Mouse (Mus musculus): ENCODE data around the gene Tspan18.

Gene Tspan18

DNA sequence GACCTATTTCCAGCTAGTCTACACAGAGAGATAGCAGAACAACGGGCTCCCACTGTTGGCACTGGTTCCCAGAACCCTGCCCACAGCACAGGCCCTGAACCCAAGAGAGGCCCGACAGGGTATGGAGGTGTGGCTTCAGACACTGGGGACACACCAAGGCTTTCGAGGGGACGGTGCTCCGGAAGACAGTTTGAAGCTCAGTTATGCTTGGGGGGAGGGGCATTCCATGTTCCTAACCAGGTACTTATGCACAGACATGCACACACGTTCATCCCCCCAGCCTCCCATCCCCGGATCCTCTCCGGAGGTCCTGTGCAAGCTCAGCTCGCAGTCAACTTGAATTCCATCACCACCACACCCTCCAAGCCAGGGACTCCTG is 142.1 kb downstream of the Tspan18 start:
- ChIA-PET CTCF (interaction anchor here in 3 of 4 experiments (0.7 to 2.1 kb wide), 7 partner anchors 11 to 376 kb away, joined by 3 to 7 read pairs (median 4); no protein-coding TSS in a partner anchor), POLR2A (interaction anchor here in 3 of 4 experiments (0.7 to 3.4 kb wide), 11 partner anchors 9 to 116 kb away, joined by 3 to 27 read pairs (median 4); no protein-coding TSS in a partner anchor)

DNA sequence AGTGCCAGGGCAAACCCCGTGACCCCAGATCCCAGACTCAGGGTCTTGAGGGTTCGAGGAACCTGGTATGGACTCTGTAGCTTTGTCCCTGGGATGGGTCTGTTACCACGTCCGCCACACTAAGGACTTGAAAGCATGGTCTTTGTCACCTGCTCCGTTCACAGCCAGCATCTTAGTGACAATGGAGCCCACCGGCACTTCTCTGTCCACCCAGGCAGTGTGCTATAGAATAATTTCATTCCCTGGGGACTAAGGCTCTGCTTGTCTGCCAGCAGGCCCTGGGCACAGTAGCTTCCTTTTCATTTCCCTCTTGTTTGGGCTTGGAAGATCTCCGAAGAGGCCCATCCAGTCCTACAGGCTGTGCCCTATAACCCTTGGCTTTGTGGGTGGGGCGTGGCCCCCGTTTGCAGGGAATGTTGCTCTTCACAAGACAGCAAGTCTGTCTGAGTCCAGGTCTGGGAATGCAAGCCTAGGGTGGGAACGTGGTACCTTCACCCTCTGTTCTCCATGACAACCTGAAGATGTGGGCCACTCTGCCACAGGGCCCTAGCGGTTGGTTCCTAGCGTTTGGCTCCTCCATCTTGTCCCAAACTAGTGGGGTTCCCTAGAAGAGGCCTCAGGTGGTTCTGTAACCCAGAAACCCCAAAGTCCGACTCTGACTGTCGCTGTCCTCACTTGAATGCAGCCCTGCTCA is 142.7 kb downstream of the Tspan18 start:
- ChIA-PET POLR2A (interaction anchor here (0.6 to 3.4 kb wide), 23 partner anchors 7 to 768 kb away, joined by 3 to 27 read pairs (median 4); no protein-coding TSS in a partner anchor), CTCF (interaction anchor here (0.6 to 2.1 kb wide), 21 partner anchors 7 to 375 kb away, joined by 3 to 10 read pairs (median 4); no protein-coding TSS in a partner anchor)

DNA sequence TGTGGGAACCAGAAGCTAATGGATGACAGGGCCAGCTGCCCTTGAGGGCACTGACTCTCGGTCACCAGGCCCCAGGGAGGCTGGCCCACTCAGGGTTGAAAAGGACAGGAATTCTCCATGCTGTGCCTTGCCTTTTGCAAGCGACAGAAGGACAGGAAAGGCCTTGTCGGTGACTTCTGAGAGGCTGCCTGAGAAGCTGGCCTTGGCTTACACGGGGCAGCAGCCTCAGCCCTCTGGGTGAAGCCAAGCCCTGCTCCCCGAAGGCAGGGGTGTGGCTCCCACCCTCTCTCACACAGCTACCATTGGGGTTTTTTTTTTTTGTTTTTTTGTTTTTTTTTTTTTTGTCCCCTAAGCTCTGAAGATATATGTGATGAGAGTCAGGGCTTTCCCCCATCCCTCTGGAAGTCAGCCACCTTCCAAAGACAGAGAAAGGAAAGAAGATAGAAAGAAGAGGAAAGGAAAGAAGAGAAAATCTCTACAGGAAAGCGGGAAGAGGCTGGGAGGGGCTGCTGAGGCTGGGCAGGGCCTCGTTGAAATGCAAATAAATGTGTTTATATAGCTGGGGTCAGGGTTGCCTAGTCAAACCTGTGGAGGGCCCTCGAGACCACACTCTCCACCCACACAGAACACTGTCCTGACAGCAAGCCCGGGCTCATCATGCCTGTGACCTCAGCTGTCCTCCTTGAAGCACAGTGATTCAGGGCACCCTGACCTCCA is 143.4 kb downstream of the Tspan18 start:
- POLR2A ChIA-PET, result interaction anchor here (0.6 to 3.4 kb wide), 29 partner anchors 8 to 767 kb away, joined by 3 to 27 read pairs (median 3); no protein-coding TSS in a partner anchor
- CTCF ChIA-PET, result interaction anchor here (0.5 to 2.1 kb wide), 31 partner anchors 8 to 801 kb away, joined by 3 to 10 read pairs (median 4); no protein-coding TSS in a partner anchor

DNA sequence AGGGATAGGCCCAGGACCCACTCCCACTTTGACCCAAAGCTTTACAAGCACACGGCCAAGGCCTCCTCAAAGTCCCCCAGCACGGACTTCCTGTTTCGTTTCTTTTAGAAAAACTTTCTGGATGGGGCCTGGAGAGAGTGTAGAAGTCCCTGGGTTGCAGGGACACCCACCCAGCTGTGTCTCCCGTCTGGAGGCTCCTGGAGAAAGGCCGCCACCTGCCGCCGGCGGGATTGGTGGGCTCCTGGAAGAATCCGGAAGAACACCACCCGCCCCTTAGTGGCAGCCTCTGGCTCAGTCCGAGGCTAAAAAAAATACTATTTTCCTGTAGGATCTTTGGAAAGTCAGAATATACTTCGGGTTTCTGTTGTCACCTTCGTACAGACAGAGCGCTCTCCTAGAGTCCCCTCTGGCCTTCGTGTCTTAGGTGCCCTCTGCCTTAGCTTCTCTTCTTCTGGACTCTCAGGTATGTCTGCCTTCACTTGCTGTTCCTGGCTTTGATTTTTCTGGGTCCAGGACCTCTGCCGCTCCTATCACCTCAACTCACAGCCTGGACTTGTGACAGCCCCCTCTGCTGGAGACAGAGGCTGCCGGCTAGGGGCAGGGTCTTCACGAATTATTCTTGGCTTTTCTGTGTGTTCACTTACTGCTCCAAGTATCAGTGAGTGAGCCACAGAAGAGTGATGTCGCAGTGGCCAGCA is 145.4 kb downstream of the Tspan18 start:
- ChIA-PET POLR2A (interaction anchor here in 3 of 4 experiments (1.0 to 2.4 kb wide), 9 partner anchors 8 to 120 kb away, joined by 3 to 14 read pairs (median 4); no protein-coding TSS in a partner anchor), CTCF (interaction anchor here in 2 of 4 experiments (0.8 to 4.1 kb wide), 16 partner anchors 9 to 306 kb away, joined by 3 to 21 read pairs (median 6); no protein-coding TSS in a partner anchor)

DNA sequence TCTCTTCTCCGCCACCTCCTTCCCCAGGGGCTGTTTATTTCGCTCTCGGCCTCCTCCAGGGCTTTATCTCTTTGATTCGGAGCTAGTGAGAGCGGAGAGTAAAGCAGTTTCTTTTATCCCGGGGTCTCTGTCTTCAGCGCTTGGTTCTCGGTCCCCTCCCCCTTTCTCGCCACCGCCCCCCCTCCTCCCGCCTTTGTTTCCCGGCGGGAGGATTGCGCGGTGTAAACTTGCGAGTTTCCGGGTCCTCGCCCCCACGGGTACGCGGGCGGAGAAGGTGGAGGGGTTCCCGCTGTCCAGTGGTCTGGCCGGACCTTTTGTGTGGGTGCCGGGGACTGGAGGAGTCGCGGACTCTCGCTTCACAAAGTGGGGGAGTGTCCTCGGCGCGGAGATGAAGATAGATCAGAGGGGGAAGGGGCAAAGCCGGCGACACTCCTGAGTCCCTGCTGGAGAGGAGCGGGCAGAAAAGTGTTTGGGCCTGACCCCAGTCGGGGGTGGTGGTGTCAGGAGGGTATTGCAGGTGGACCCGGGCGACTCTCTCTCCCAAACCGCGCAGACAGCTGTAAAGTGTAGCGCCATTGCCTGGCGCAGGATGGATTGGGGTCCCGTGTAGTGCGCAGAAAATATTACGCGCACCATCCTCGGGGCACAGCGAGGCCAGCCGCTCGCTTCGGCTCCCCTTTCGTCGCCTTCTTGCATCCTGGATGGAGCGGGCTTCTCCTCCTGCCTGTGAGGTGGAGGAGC is 146.1 kb downstream of the Tspan18 start:
- ChIA-PET POLR2A (interaction anchor here (0.9 to 2.4 kb wide), 15 partner anchors 8 to 215 kb away, joined by 3 to 14 read pairs (median 3); no protein-coding TSS in a partner anchor), CTCF (interaction anchor here in 3 of 4 experiments (0.6 to 4.1 kb wide), 31 partner anchors 8 to 305 kb away, joined by 3 to 21 read pairs (median 4); no protein-coding TSS in a partner anchor)

DNA sequence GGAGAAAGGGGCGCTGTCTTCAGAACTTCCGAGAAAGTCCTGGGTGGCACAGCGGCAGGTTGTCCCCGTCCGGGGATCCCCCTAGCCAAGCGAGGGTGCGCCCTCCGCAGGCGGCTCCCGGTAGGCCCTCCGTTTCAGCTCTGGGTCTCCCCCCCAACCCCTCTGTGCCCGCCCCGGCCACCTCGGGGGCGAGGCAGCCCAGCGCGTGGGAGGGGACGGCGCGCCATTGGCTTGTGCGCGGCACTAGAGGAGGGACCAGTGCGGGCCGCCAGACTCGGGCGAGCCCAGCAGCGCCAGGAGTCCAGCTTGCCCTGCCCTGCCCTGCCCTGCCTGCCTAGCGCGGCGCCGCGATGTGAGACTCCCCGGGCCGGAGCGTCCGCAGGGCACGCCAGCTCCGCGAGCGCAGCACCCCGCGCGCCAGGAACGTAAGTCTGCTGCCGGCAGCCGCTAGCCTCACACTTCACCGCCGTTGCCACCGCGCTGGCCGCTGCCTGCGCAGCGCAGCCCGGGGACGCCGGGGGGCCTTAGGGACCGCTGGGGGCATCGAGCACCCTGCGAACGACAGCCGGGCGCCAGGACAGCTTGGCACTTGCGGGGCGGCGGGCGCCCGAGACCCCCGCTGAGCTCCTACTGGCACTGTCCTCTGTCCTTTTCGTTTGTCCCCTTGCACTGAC is 146.8 kb downstream of the Tspan18 start, which contains the start of gene Trp53i11:
Trp53i11 (plus strand) TSS at position 226 of the 674 bp plus-strand sequence.
- ChIA-PET POLR2A (interaction anchor here (0.5 to 2.2 kb wide), 13 partner anchors 10 to 215 kb away, joined by 3 to 14 read pairs (median 3); no protein-coding TSS in a partner anchor), CTCF (interaction anchor here in 3 of 4 experiments (0.5 to 4.1 kb wide), 32 partner anchors 10 to 957 kb away, joined by 3 to 21 read pairs (median 4); partner anchors contain the start of gene Cd82 (in 1 of the 3))

DNA sequence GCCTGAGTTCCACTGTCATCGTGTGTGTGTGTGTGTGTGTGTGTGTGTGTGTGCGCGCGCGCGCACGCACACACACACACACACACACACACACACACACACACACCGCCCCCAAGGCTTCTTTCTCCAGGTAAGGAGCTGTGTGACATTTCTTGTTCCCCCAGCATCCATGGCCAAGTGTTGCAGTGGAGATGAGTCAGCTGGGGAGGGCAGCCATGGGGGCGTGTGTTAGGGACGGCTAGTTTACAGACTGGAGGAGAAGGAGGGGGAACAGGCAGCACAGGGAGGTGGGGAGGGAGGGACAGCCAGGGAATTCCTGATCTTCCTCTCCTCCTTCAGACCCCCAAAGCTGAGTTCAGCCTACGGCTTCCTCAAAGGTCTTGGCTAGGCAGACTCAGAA is 151.4 kb downstream of the Tspan18 start:
- ChIA-PET POLR2A (interaction anchor here in 2 of 4 experiments (0.7 to 1.6 kb wide), 5 partner anchors 8 to 22 kb away, joined by 3 to 8 read pairs (median 4); no protein-coding TSS in a partner anchor), CTCF (interaction anchor here (0.6 to 2.3 kb wide), 6 partner anchors 16 to 873 kb away, joined by 3 to 8 read pairs (median 4); no protein-coding TSS in a partner anchor)

DNA sequence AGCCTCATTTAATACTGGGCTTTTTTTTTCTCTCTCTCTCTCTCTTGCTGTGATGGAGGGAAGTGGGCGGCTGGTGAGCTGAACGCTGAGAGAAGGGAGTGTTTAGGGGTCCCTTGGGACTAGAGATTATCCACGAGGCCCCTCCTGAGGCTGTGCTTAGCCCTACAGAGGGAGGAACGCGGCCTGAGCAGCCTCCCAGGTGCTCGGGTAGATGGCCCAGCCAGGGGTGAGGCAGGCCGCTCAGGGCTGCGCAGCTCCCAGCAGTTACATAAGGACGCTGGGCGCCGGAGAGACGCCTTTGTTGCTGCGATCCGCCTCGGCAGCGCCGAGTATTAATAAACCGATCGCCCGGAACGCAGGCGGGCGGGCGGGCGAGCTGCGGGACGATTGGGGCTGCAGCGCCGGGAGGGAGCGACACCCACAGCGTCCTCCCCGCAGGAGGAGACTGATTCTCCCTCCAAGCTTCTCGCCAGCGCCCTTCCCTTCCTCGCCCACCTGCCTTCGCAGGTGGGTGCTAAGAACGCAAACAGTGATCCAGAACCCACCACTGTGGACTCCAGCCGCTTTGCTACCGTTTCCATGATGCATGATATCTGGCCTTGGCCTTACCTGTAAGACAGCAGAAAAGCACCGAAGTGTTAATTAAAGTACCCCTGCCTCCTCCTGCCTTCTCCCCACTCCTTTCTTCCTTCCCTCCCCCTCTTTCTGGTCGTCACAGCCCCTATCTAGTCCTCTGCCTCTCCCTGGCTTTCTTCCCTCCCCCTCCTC is 154.0 kb downstream of the Tspan18 start:
- CTCF ChIA-PET, result interaction anchor here in 3 of 4 experiments (0.6 to 1.6 kb wide), 10 partner anchors 8 to 804 kb away, joined by 3 to 7 read pairs (median 4); no protein-coding TSS in a partner anchor
- POLR2A ChIA-PET, result interaction anchor here in 3 of 4 experiments (0.7 to 2.1 kb wide), 12 partner anchors 8 to 798 kb away, joined by 3 to 27 read pairs (median 3); partner anchors contain the start of gene 1700029I15Rik (in 1 of the 3)

DNA sequence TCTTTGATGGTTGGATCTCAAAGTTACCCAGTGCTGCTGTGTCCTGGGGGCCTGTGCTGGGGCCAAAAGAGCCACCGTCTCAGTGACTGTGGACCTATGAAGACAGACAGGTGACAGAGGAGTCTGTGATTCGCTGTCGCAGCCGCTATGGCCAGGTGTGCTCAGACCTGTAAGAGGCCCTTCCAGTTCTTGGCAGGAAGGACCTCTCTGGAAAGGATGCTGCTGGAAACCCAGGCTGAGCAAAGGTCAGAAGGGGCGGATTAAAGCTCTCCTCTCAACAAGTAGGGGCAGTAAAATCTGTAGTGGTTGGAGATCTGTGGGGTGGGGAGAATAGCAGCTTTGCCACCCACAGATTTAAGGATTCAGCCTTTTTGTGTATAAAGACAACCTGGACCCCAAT is 154.7 kb downstream of the Tspan18 start:
- ChIA-PET POLR2A (interaction anchor here in 3 of 4 experiments (1.3 to 2.1 kb wide), 4 partner anchors 9 to 108 kb away, joined by 3 to 27 read pairs (median 4); no protein-coding TSS in a partner anchor), CTCF (interaction anchor here in 3 of 4 experiments (0.6 to 1.6 kb wide), 5 partner anchors 9 to 1129 kb away, joined by 3 to 5 read pairs (median 4); no protein-coding TSS in a partner anchor)

DNA sequence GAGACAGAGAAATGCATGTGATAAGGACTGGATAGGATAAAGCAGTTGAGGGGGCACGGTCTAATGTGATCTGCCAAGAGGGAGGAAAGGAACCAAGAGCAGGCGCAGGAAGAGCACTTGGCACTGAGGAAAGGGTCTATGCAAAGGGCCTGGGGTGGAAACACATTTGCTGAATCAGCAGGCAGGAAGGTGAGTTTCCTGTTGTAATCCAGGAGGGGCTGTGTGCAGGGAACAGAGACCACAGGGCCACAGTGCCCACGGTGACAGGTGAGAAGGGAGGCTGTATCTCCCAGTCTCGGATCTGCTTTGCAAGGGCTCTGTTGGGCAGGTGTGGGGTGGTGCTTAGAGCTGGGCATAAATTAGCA is 156.0 kb downstream of the Tspan18 start:
- CTCF ChIA-PET, result interaction anchor here in 2 of 4 experiments (1.7 to 2.7 kb wide), 3 partner anchors 10 to 21 kb away, joined by 8 to 21 read pairs (median 11); partner anchors contain the start of gene Trp53i11 (in 2 of the 2)

DNA sequence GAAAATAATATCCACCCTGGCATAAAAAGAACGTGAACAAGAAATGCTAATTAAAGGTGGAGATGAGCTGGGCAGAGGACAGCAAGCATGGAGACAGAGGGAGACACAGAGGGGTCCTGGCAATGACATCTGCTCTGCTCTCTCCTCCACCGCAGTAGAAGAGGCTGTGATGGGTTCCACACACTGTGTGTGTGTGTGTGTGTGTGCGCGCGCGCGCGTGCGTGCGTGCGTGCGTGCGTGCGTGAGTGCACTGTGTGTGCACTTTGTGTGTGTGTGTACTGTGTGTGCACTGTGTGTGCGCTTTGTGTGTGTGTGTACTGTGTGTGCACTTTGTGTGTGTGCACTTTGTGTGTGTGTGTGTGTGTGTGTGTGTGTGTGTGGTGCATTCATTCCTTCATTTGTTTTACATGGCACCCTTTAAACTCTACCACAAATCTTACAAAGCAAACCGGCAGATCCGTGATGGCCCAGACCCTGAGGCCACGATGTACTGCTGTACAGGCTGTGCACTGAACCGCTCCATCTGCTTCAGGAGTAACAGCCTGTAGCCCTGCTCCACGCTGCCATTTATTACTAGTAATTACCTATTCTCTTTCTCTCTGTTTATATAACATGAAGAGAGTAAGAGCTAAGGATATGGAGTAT is 156.5 kb downstream of the Tspan18 start:
- POLR2A ChIA-PET, result interaction anchor here in 3 of 4 experiments (0.6 to 1.9 kb wide), 13 partner anchors 9 to 144 kb away, joined by 3 to 14 read pairs (median 3); partner anchors contain the start of gene Trp53i11 (in 3 of the 3)
- CTCF ChIA-PET, result interaction anchor here in 3 of 4 experiments (0.5 to 2.7 kb wide), 17 partner anchors 10 to 753 kb away, joined by 3 to 21 read pairs (median 3); partner anchors contain the start of genes Trp53i11 (in 2 of the 3) and Tspan18 (in 1 of the 3)

More for the DNA sequence above, 156.0 kb downstream of the Tspan18 start:
- POLR2A ChIA-PET, result no interaction called here

DNA sequence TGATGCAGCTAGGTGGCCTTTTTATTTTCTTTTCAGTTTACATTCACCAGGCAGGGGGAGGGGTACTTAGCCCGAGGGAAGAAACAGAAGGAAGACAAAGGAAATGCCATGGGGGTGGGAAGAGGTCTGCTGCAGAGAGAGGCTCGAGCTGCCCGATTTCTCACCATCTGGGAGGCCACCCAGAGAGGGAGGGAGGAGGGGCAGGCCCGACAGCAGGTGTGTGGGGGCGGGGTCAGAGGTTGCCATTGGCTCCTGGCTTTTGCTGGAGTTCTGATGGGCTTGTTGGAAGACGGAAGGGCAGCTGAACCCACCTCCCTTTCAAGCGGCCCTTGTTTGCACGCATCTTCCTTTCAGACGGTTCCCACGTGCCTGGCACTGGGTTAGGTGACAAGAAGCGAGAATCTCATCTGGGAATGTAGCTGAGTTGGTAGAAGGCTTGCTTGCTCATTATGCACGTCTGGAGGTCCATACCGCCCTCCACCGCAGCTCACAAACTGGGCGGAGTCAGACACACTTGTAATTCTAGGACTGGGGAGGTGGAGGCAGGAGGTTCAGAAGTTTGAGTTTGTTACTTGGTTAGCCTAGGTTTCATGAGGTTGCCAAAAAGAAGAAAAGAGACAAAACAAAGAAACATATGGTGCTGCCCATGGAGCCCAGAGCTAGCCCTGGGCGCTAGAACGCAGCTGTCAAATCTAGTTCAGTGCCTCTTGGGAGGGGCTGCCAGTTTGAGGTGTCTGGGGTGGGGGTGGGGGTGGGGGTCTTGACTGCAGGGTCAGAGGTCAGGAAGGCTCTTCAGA is 157.2 kb downstream of the Tspan18 start:
- POLR2A ChIA-PET, result interaction anchor here (0.6 to 1.9 kb wide), 24 partner anchors 8 to 203 kb away, joined by 3 to 14 read pairs (median 3); partner anchors contain the start of gene Trp53i11 (in 3 of the 4)
- CTCF ChIA-PET, result interaction anchor here in 3 of 4 experiments (0.5 to 2.7 kb wide), 23 partner anchors 9 to 752 kb away, joined by 3 to 21 read pairs (median 3); partner anchors contain the start of genes Trp53i11 (in 3 of the 3) and Tspan18 (in 1 of the 3)

DNA sequence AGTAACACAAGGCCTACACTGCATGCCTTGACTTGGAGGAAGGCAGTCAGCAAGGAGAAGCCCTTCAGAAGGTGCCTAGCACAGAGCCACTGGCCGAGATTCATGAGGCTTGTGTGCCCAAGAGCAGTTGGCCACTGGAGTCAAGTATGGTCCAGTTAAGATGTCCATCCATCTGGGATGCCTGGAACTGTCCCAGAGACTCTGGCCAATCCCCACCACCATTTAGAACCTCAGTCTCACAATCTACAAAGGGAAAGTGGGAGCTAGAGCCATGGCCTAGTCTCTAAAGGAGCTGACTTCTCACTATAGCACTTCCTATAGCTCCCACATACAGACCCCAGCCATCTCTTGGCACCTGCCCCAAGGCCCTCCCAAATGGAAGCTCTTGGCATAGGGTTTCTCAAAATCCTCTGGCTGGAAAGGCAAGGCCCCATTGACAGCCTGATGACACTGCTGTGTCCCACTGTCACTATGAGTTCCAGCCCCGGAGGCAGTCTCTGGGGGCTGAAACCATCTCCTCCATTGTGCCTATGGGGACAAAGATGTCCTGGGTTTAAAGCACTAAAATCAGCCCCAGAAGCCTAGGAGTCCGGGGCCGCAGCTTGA is 158.0 kb downstream of the Tspan18 start:
- ChIA-PET POLR2A (interaction anchor here in 3 of 4 experiments (0.7 to 1.9 kb wide), 18 partner anchors 7 to 203 kb away, joined by 3 to 14 read pairs (median 4); partner anchors contain the start of gene Trp53i11 (in 3 of the 3)), CTCF (interaction anchor here in 3 of 4 experiments (0.9 to 2.7 kb wide), 15 partner anchors 10 to 293 kb away, joined by 3 to 21 read pairs (median 4); partner anchors contain the start of gene Trp53i11 (in 3 of the 3))

All from embryonic stem cell, embryonic (primary cell).